Mouse (Mus musculus) heart, embryonic 15.5 days (tissue): Measurements from ENCODE around the gene Baiap2l2. TPM values are rescaled to one million over a fixed set of nuclear protein-coding genes. Genes with fewer than 3 reads are reported as not detected.

Experiments
- ATAC-seq: fragments of 200-750 bp; cut with Nextera tagmentation; replicated peaks from 2 replicates; pipeline ENCODE4 v1.8.0; 2017; ENCODE audit warnings: low read depth, moderate TSS enrichment; ENCODE audit not compliant: insufficient number of reproducible peaks, insufficient read depth, low FRiP score
- H3K27ac ChIP-seq: fragments of 300-500 bp; sonication (generic); 2 replicates; pipeline ENCODE4 v1.5.1; 2015; ENCODE audit warnings: mild to moderate bottlenecking, inconsistent platforms
- H3K27me3 ChIP-seq: fragments of 300-500 bp; sonication (generic); 2 replicates; pipeline ENCODE4 v1.6.1; 2015; ENCODE audit warnings: inconsistent platforms
- H3K36me3 ChIP-seq: fragments of 300-500 bp; sonication (generic); 2 replicates; pipeline ENCODE4 v1.6.1; 2015; ENCODE audit warnings: mild to moderate bottlenecking, inconsistent platforms
- H3K4me1 ChIP-seq: fragments of 300-500 bp; sonication (generic); replicated peaks from 2 replicates; pipeline ENCODE4 v1.6.1; 2015; ENCODE audit warnings: inconsistent platforms
- H3K4me2 ChIP-seq: fragments of 300-500 bp; sonication (generic); 2 replicates; pipeline ENCODE4 v1.6.1; 2015; ENCODE audit warnings: inconsistent platforms, mild to moderate bottlenecking, moderate library complexity
- H3K4me3 ChIP-seq: fragments of 300-500 bp; sonication (generic); 2 replicates; pipeline ENCODE4 v1.5.1; 2015; ENCODE audit warnings: mild to moderate bottlenecking, inconsistent platforms
- H3K9ac ChIP-seq: fragments of 300-500 bp; sonication (generic); 2 replicates; pipeline ENCODE4 v1.6.1; 2015; ENCODE audit warnings: mild to moderate bottlenecking, inconsistent platforms
- H3K9me3 ChIP-seq: fragments of 300-500 bp; sonication (generic); replicated peaks from 2 replicates; pipeline ENCODE4 v1.6.1; 2016; ENCODE audit warnings: inconsistent platforms
- WGBS: fragments of 180-500 bp; shearing (Covaris S2); methylation state at CpG from one replicate; pipeline ENCODE4 v1.1.7; 2015; ENCODE audit warnings: mixed read lengths; 5-methylcytosine and 5-hydroxymethylcytosine counted together
- polyA plus RNA-seq: library from polyadenylated mRNA; unstranded; fragments of >200 nt; fragmentation: Nextera tagmentation; extraction: Ambion mirVana; gene quantifications from 2 replicates; pipeline ENCODE4 v1.2.1, GENCODE M21; 2015

The Baiap2l2 gene
- polyA plus RNA-seq = 9.8 and 9.9 TPM in 2 replicates

DNA sequence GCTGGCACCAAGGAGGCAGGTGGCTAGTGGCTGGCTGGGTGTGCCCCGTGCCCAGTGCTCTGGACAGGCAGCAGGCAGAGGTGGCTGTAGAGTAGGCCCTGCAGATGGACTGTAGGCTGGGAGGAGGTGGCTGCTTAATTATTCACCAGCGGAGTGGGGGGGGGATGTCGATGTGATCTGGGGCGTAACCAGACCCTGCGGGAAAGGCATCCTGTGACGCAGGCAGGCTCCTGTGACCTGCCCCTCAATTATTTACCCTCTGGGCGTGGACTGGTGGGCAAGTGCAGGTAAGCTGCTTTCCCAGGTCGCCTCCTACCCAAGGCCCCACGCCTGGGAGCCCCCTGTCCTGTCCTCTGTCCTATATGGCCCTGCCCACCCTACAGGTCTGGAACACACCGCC, at the start of gene Baiap2l2:
Gene Baiap2l2, minus strand, starts transcription at position 139 of the 400 bp plus-strand sequence.
- no peak for ATAC-seq
- Histone ChIP-seq H3K4me3 (no peak within 1 kb of the TSS), H3K36me3 (no peaks in the 10 kb centered on the region; the same call in 1 of the 2 replicates), H3K9me3 (no peaks in the 10 kb centered on the region), H3K27ac (no peak within 1 kb of the TSS), H3K9ac (no peak within 1 kb of the TSS), H3K27me3 (no peaks in the 10 kb centered on the region), H3K4me2 (no peak within 1 kb of the TSS), H3K4me1 (peaks cover 10% of the 10 kb centered on the region)
- 80% methylated on average over 10 of the region's 10 CpGs for WGBS

DNA sequence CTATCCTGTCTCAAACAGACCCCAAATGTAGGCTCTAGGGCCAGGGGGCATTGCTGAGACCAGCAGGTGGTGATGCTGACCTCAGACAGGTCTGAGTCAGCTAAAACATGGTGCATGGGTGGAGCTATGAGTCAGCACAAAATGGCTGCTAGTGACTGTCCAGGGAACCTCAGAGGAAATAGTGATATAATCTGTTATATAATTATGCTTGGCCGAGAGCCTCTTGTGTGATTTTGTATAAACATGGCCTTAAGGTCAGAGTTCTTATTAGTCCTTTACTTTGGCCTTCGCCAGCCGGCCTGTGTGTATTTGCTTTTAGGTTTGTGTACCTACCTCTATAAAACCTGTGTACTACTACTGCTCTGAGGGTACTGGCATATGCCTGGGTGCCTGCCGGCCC, 48.1 kb upstream of the Baiap2l2 start:
- H3K27ac ChIP-seq = no peak overlapping the region
- WGBS = 71% methylated on average over 4 of the region's 4 CpGs
- no peaks in the 10 kb centered on the region for H3K9me3 ChIP-seq
- no peak for ATAC-seq
- no peaks in the 10 kb centered on the region for H3K27me3 ChIP-seq
- no peak overlapping the region for H3K9ac ChIP-seq
- no peaks in the 10 kb centered on the region for H3K4me1 ChIP-seq
- H3K4me3 ChIP-seq = no peak overlapping the region
- no peak overlapping the region for H3K4me2 ChIP-seq
- no peaks in the 10 kb centered on the region for H3K36me3 ChIP-seq

- Histone ChIP-seq H3K9ac (no peak overlapping the region), H3K9me3 (no peaks in the 10 kb centered on the region), H3K36me3 (no peaks in the 10 kb centered on the region), H3K27ac (peak overlapping the region; percentile 31; the same call in 1 of the 2 replicates), H3K4me2 (no peak overlapping the region), H3K4me1 (peaks cover 21% of the 10 kb centered on the region), H3K27me3 (no peaks in the 10 kb centered on the region), H3K4me3 (no peak overlapping the region)
- ATAC-seq = no peak
- WGBS = 50% methylated on average over 4 of the region's 4 CpGs
Observed at GRCm38 (mm10) chr15:79330521-79330920, 45.2 kb upstream of the Baiap2l2 start.

GRCm38 (mm10) chr15:79329979-79330363, 44.6 kb upstream of the Baiap2l2 start:
- Histone ChIP-seq H3K27ac (0 out of 2 replicates have a peak overlapping the region, but pooled peaks have one; percentile 31), H3K4me3 (no peak overlapping the region), H3K9me3 (no peaks in the 10 kb centered on the region), H3K9ac (no peak overlapping the region), H3K36me3 (no peaks in the 10 kb centered on the region), H3K4me1 (peaks cover 23% of the 10 kb centered on the region), H3K4me2 (no peak overlapping the region), H3K27me3 (no peaks in the 10 kb centered on the region)
- no peak for ATAC-seq
- WGBS = 85% methylated on average over 6 of the region's 6 CpGs

GRCm38 (mm10) chr15:79329346-79329978, 44.1 kb upstream of the Baiap2l2 start:
- Histone ChIP-seq H3K9me3 (no peaks in the 10 kb centered on the region), H3K4me3 (no peak overlapping the region), H3K9ac (no peak overlapping the region), H3K4me1 (peaks cover 28% of the 10 kb centered on the region), H3K36me3 (no peaks in the 10 kb centered on the region), H3K4me2 (no peak overlapping the region), H3K27me3 (no peaks in the 10 kb centered on the region), H3K27ac (no peak overlapping the region)
- ATAC-seq = no peak
- WGBS = 93% methylated on average over 6 of the region's 6 CpGs

- Histone ChIP-seq H3K27ac (no peak overlapping the region), H3K9ac (no peak overlapping the region), H3K4me2 (0 out of 2 replicates have a peak overlapping the region, but pooled peaks have one; percentile 86), H3K4me3 (no peak overlapping the region), H3K36me3 (no peaks in the 10 kb centered on the region), H3K9me3 (no peaks in the 10 kb centered on the region), H3K27me3 (no peaks in the 10 kb centered on the region), H3K4me1 (peaks cover 33% of the 10 kb centered on the region)
- 93% methylated on average over 4 of the region's 4 CpGs for WGBS
- no peak for ATAC-seq
Observed at GRCm38 (mm10) chr15:79328939-79329275, 43.6 kb upstream of the Baiap2l2 start.

DNA sequence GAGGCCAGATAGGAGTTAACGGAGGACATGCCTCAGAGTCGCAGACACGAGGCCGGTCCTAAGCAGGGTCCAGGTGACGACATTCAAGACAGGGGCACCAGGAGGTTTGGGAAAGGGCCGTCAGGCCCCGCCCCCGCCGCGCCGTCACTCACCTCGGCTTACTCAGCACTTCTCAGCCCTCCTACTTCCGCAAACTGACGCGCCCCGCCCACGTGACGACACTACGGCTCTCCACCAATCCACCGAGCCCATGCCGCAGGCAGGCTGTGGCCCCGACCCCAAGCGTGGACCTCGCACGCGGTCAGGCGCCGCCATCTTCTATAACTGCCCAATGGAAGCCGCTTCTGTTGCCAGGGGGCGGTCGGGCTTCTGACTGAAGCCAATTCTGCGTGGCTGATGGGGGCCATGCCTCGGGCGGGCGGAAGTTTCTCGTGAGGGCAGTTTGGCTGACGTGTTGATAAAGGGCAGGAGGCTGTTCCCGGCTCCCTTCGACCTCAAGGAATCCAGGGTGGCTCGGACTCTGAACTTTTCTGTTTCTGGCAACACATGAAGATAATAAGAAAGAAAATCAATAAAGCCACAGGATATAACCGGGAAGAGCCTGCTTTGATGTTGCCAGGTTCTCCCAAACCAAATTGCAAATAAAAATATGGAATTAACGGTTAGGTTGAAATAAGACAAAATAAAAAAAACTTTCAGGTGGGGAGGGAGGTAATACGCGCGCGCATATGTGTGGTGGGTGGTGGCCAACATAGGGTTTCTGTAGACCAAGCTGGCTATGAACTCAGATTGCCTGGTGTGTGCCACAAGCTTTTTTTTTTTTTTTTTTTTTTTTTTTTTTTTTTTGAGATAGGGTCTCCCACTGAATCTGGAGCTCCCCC, 43.0 kb upstream of the Baiap2l2 start, which contains the start of gene Pla2g6:
Gene Pla2g6, minus strand, starts transcription at position 333 of the 881 bp plus-strand sequence.
- Histone ChIP-seq H3K27me3 (no peaks in the 10 kb centered on the region), H3K9ac (peak within 1 kb of the TSS; percentile 72), H3K4me3 (peak within 1 kb of the TSS; percentile 68), H3K4me2 (peak within 1 kb of the TSS; percentile 86), H3K27ac (peak within 1 kb of the TSS; percentile 91), H3K4me1 (peaks cover 39% of the 10 kb centered on the region), H3K36me3 (no peaks in the 10 kb centered on the region), H3K9me3 (no peaks in the 10 kb centered on the region)
- ATAC-seq = peak; percentile 94
- WGBS = 3% methylated on average over 46 of the region's 46 CpGs

GRCm38 (mm10) chr15:79326971-79327961, 41.9 kb upstream of the Baiap2l2 start:
- ATAC-seq = peak; percentile 2

GRCm38 (mm10) chr15:79326264-79326663, 40.9 kb upstream of the Baiap2l2 start:
- WGBS = 53% methylated on average over 4 of the region's 4 CpGs
- Histone ChIP-seq H3K9me3 (no peaks in the 10 kb centered on the region), H3K9ac (no peak overlapping the region), H3K27ac (peak overlapping the region; percentile 42; the same call in 1 of the 2 replicates), H3K4me2 (peak overlapping the region; percentile 86), H3K4me1 (peaks cover 56% of the 10 kb centered on the region), H3K27me3 (no peaks in the 10 kb centered on the region), H3K36me3 (no peaks in the 10 kb centered on the region), H3K4me3 (no peak overlapping the region)
- ATAC-seq = no peak

More at GRCm38 (mm10) chr15:79326971-79327961, 41.9 kb upstream of the Baiap2l2 start:
- H3K27me3 ChIP-seq = no peaks in the 10 kb centered on the region
- no peaks in the 10 kb centered on the region for H3K36me3 ChIP-seq
- peak overlapping the region; percentile 68 for H3K4me3 ChIP-seq
- H3K27ac ChIP-seq = peak overlapping the region; percentile 91
- H3K9ac ChIP-seq = peak overlapping the region; percentile 72
- peak overlapping the region; percentile 86 for H3K4me2 ChIP-seq
- H3K4me1 ChIP-seq = peaks cover 48% of the 10 kb centered on the region
- WGBS = 16% methylated on average over 20 of the region's 20 CpGs
- H3K9me3 ChIP-seq = no peaks in the 10 kb centered on the region

GRCm38 (mm10) chr15:79325742-79326141, 40.4 kb upstream of the Baiap2l2 start:
- 77% methylated on average over 3 of the region's 3 CpGs for WGBS
- ATAC-seq = no peak
- Histone ChIP-seq H3K4me2 (peak overlapping the region; percentile 86; the same call in 1 of the 2 replicates), H3K36me3 (no peaks in the 10 kb centered on the region), H3K4me3 (no peak overlapping the region), H3K9ac (no peak overlapping the region), H3K27ac (0 out of 2 replicates have a peak overlapping the region, but pooled peaks have one; percentile 42), H3K4me1 (peaks cover 56% of the 10 kb centered on the region), H3K27me3 (no peaks in the 10 kb centered on the region), H3K9me3 (no peaks in the 10 kb centered on the region)
